8 mouse cellular contexts compared by ENCODE assay signal in genomic region chr19:60579771-60580581, GRCm38 (mm10). TPM values are rescaled to one million over a fixed set of nuclear protein-coding genes. Genes with fewer than 3 reads are reported as not detected.
DNase-seq lines count a peak whose midpoint lies in the region; ATAC-seq lines count a peak whose summit lies in the region.

No protein-coding gene starts in this region.

- no peaks in the 10 kb centered on the region for H3K9me3 ChIP-seq in embryonic facial prominence, embryonic 15.5 days (replicated peaks)
- no peaks in the 10 kb centered on the region for H3K9me3 ChIP-seq in heart, embryonic 15.5 days (replicated peaks)

- 0% methylated on average over 29 of the region's 34 CpGs for WGBS in embryonic facial prominence, embryonic 15.5 days
- 2% methylated on average over 34 of the region's 34 CpGs for WGBS in heart, embryonic 15.5 days

- H3K36me3 ChIP-seq in embryonic facial prominence, embryonic 15.5 days: no peaks in the 10 kb centered on the region
- H3K36me3 ChIP-seq in heart, embryonic 15.5 days: peaks cover 4% of the 10 kb centered on the region; the same call in 1 of the 2 replicates

- H3K4me2 ChIP-seq in embryonic facial prominence, embryonic 15.5 days (replicated peaks): peak overlapping the region; percentile 56
- peak overlapping the region; percentile 71 for H3K4me2 ChIP-seq in heart, embryonic 15.5 days

- H3K4me3 ChIP-seq in embryonic facial prominence, embryonic 15.5 days (replicated peaks): peak overlapping the region; percentile 68
- H3K4me3 ChIP-seq in heart, embryonic 15.5 days: peak overlapping the region; percentile 100

- H3K4me1 ChIP-seq in embryonic facial prominence, embryonic 15.5 days: peaks cover 13% of the 10 kb centered on the region
- peaks cover 17% of the 10 kb centered on the region for H3K4me1 ChIP-seq in heart, embryonic 15.5 days (replicated peaks)

- no peaks in the 10 kb centered on the region for H3K27me3 ChIP-seq in embryonic facial prominence, embryonic 15.5 days
- no peaks in the 10 kb centered on the region for H3K27me3 ChIP-seq in heart, embryonic 15.5 days

- peak overlapping the region; percentile 54 for H3K9ac ChIP-seq in embryonic facial prominence, embryonic 15.5 days
- peak overlapping the region; percentile 95 for H3K9ac ChIP-seq in heart, embryonic 15.5 days

- ATAC-seq in cerebellum, adult (ENCODE audit: insufficient number of reproducible peaks, low FRiP score, low TSS enrichment): peak; percentile 15; the same call in 1 of the 2 replicates
- peak; percentile 35; the same call in 1 of the 2 replicates for ATAC-seq in embryonic facial prominence, embryonic 15.5 days (ENCODE audit: insufficient number of reproducible peaks, low FRiP score, low TSS enrichment, low read depth)
- peak; percentile 24 for ATAC-seq in heart, embryonic 15.5 days (replicated peaks; ENCODE audit: insufficient number of reproducible peaks, insufficient read depth, low FRiP score, low read depth)

- no peak for DNase-seq in cerebellum, postnatal 25 days
- DNase-seq in ZHBTc4 (ENCODE audit: low read depth, low spot score): peak; percentile 87
- peak; percentile 40 to 68 for DNase-seq in kidney, postnatal 36 days
- peak; percentile 40 for DNase-seq in lung, postnatal 14 days
- DNase-seq in retina, embryonic 14.5 days (ENCODE audit: low spot score): peak; percentile 58

- H3K27ac ChIP-seq in embryonic facial prominence, embryonic 15.5 days (replicated peaks): peak overlapping the region; percentile 92
- peak overlapping the region; percentile 94 for H3K27ac ChIP-seq in heart, embryonic 15.5 days

RNA-seq across cellular contexts. Expression of gene Cacul1, which starts 0.8 kb away (rescaled TPM):
- 19.8 and 21.8 TPM in 2 replicates for polyA plus RNA-seq in embryonic facial prominence, embryonic 15.5 days (2015; fragmentation: Nextera tagmentation; extraction: Ambion mirVana)
- polyA plus RNA-seq in heart, embryonic 15.5 days (2015; fragmentation: Nextera tagmentation; extraction: Ambion mirVana): 13.9 and 16.5 TPM in 2 replicates

Comparison
In these comparisons a context has a peak if more than half of its experiments do, and no peak if none do; other contexts are left out.
1. DNase-seq: peak in ZHBTc4 (single experiment), kidney, postnatal 36 days (2 of 2), lung, postnatal 14 days (single experiment) and retina, embryonic 14.5 days (single experiment); none in cerebellum, postnatal 25 days (0 of 2).
2. Peak in every context shown above with its lines, with median percentiles within 50 percentile points of each other: ATAC-seq.